Mouse (Mus musculus) liver, embryonic 16.5 days (tissue): Measurements from ENCODE around the gene Clec4e. TPM values are rescaled to one million over a fixed set of nuclear protein-coding genes. Genes with fewer than 3 reads are reported as not detected.
"Not testable (repeated sequence)": the region's sequence is repeated elsewhere in the genome, so short reads cannot be mapped to it uniquely, and the experiment has no call there.

Source experiments
- ATAC-seq: fragments of 200-750 bp; cut with Nextera tagmentation; 2 replicates; pipeline ENCODE4 v1.8.0; 2017; ENCODE audit warnings: low read depth, mild to moderate bottlenecking, moderate number of reproducible peaks, moderate library complexity
- H3K27ac ChIP-seq: fragments of 300-500 bp; sonication (generic); 2 replicates; pipeline ENCODE4 v1.5.1; 2014; ENCODE audit warnings: mild to moderate bottlenecking, low read length
- H3K27me3 ChIP-seq: fragments of 300-500 bp; sonication (generic); 2 replicates; pipeline ENCODE4 v1.6.1; 2014; ENCODE audit warnings: low read depth, low read length, mixed read lengths; ENCODE audit not compliant: control insufficient read depth, insufficient read depth
- H3K36me3 ChIP-seq: fragments of 300-500 bp; sonication (generic); 2 replicates; pipeline ENCODE4 v1.6.1; 2014; ENCODE audit warnings: mild to moderate bottlenecking; ENCODE audit not compliant: control insufficient read depth, insufficient read depth
- H3K4me1 ChIP-seq: fragments of 300-500 bp; sonication (generic); 2 replicates; pipeline ENCODE4 v1.6.1; 2014; ENCODE audit warnings: low read depth, low read length, mixed read lengths; ENCODE audit not compliant: control insufficient read depth
- H3K4me2 ChIP-seq: fragments of 300-500 bp; sonication (generic); 2 replicates; pipeline ENCODE4 v1.6.1; 2014; ENCODE audit warnings: low read depth, low read length, mixed read lengths
- H3K4me3 ChIP-seq: fragments of 300-500 bp; sonication (generic); 2 replicates; pipeline ENCODE4 v1.5.1; 2014; ENCODE audit warnings: low read depth, mild to moderate bottlenecking, low read length
- H3K9ac ChIP-seq: fragments of 300-500 bp; sonication (generic); 2 replicates; pipeline ENCODE4 v1.6.1; 2014; ENCODE audit warnings: low read depth, low read length
- H3K9me3 ChIP-seq: fragments of 300-500 bp; sonication (generic); replicated peaks from 2 replicates; pipeline ENCODE4 v1.6.1; 2016; ENCODE audit warnings: low read length; ENCODE audit not compliant: control insufficient read depth
- whole genome bisulfite sequencing: fragments of 180-500 bp; shearing (Covaris S2); extraction: QIAGEN DNeasy Blood & Tissue Kit; methylation state at CpG from one replicate; pipeline ENCODE4 v1.1.7; 2014; ENCODE audit not compliant: insufficient replicate concordance; 5-methylcytosine and 5-hydroxymethylcytosine counted together
- polyA plus RNA-seq: library from polyadenylated mRNA; unstranded; fragments of >200 nt; fragmentation: Nextera tagmentation; extraction: Ambion mirVana; gene quantifications from 2 replicates; pipeline ENCODE4 v1.2.1, GENCODE M21; 2015

Clec4e gene
- polyA plus RNA-seq, 1 experiment from 2014 or later: 1.6 TPM

DNA sequence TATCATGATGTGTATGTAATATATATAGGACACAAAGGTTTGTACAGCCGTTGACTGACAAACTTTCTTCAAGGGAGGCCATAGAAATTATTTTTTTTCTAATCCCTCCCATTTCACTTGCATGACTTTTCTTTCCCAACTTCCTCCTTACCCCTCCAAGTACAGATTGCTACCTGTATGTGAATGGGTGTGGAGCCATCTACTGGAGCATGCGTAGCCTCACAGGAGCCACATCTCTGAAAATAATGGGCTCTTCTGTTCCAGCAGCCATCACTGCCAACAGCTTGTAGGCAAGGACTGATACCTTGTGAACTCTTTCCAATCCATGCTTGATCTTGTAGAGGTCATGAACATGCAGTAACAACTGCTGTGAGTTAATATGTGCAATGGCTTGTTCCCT, 40.8 kb downstream of the Clec4e start:
- H3K9ac ChIP-seq, H3K4me1 ChIP-seq, H3K27ac ChIP-seq, ATAC-seq, H3K27me3 ChIP-seq, H3K4me2 ChIP-seq, H3K4me3 ChIP-seq, H3K36me3 ChIP-seq, H3K9me3 ChIP-seq: not testable (repeated sequence)
- WGBS: 52% methylated on average over 2 of the region's 2 CpGs

DNA sequence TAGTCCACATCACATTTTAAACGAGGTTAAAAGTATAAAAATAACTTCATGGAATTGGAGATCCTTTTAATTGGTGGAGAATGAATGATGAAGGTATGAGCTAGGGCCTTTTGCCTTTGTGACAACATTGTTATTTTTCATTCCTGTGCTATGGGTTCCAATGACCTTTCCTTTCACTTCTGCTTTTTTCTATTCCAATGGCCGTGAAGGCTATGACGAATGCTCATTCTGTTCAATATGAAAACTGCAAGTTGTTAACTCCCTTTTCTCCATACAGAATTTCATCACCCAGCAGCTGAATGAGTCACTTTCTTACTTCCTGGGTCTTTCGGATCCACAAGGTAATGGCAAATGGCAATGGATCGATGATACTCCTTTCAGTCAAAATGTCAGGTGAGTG, 45.5 kb downstream of the Clec4e start:
- H3K4me2 ChIP-seq: no peak overlapping the region
- ATAC-seq: no peak
- 58% methylated on average over 5 of the region's 5 CpGs for WGBS
- H3K4me1 ChIP-seq: no peaks in the 10 kb centered on the region
- no peak overlapping the region for H3K9ac ChIP-seq
- no peak overlapping the region for H3K27ac ChIP-seq
- no peaks in the 10 kb centered on the region for H3K9me3 ChIP-seq
- no peaks in the 10 kb centered on the region for H3K36me3 ChIP-seq
- no peaks in the 10 kb centered on the region for H3K27me3 ChIP-seq
- H3K4me3 ChIP-seq: no peak overlapping the region

DNA sequence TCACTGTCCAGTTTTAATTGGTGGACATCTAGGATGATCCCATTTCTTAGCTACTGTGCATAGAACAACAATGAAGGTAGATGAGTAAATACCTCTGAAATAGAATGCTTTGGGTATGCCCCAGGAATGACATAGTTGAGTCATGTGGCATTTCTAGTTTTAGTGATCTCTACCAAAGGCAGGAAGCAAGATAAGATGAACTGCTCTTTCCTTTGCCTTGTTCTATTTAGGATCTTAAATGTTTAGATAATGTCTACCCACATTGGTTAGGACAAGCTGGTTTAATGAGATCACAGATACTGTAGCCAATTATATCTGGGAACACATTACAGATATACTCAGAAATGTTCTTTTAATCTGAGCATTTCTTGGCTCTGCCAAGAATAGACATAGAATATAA, 52.1 kb downstream of the Clec4e start:
- Histone ChIP-seq H3K27me3 (no peaks in the 10 kb centered on the region), H3K4me3 (no peak overlapping the region), H3K4me2 (no peak overlapping the region), H3K9ac (no peak overlapping the region), H3K36me3 (no peaks in the 10 kb centered on the region), H3K9me3 (no peaks in the 10 kb centered on the region), H3K4me1 (no peaks in the 10 kb centered on the region), H3K27ac (no peak overlapping the region)
- ATAC-seq: no peak

Other genes starting within 250 kb of the Clec4e start
- gene Clec4b1, start 239.9 kb downstream of the Clec4e start, polyA plus RNA-seq: 0.35 TPM in 1 of 2 replicates, not detected in the other
- 14.1 and 14.6 TPM in 2 replicates for gene Clec4a2, start 183.4 kb downstream of the Clec4e start, polyA plus RNA-seq
- 0.22 and 0.45 TPM in 2 replicates for gene Clec4b2, start 117.0 kb downstream of the Clec4e start, polyA plus RNA-seq
- gene Clec4n, start 60.0 kb downstream of the Clec4e start, polyA plus RNA-seq: 20.2 and 22.1 TPM in 2 replicates
- gene Clec4d, start 27.8 kb downstream of the Clec4e start, polyA plus RNA-seq: 0.62 and 0.68 TPM in 2 replicates
- gene Vmn2r19, start 18.5 kb upstream of the Clec4e start, polyA plus RNA-seq: not detected in 2 replicates
- not detected in 2 replicates for gene Vmn2r20, start 128.2 kb upstream of the Clec4e start, polyA plus RNA-seq
- gene Vmn2r21, start 243.5 kb upstream of the Clec4e start, polyA plus RNA-seq: not detected in 2 replicates